Mouse (Mus musculus) hindbrain, embryonic 12.5 days (tissue): ENCODE results near the gene 4921539E11Rik. TPM values are rescaled to one million over a fixed set of nuclear protein-coding genes. Genes with fewer than 3 reads are reported as not detected.

ENCODE experiments used
- ATAC-seq: fragments of 200-750 bp; cut with Nextera tagmentation; 2 replicates; pipeline ENCODE4 v1.8.0; 2017; ENCODE audit warnings: moderate TSS enrichment; ENCODE audit not compliant: low FRiP score
- H3K27ac ChIP-seq: fragments of 300-500 bp; sonication (generic); 2 replicates; pipeline ENCODE4 v1.5.1; 2016; ENCODE audit warnings: mild to moderate bottlenecking
- H3K27me3 ChIP-seq: fragments of 300-500 bp; sonication (generic); 2 replicates; pipeline ENCODE4 v1.6.1; 2016; ENCODE audit warnings: mild to moderate bottlenecking
- H3K36me3 ChIP-seq: fragments of 300-500 bp; sonication (generic); 2 replicates; pipeline ENCODE4 v1.6.1; 2016; ENCODE audit warnings: mild to moderate bottlenecking
- H3K4me1 ChIP-seq: fragments of 300-500 bp; sonication (generic); 2 replicates; pipeline ENCODE4 v1.6.1; 2016
- H3K4me2 ChIP-seq: fragments of 300-500 bp; sonication (generic); replicated peaks from 2 replicates; pipeline ENCODE4 v1.6.1; 2016; ENCODE audit warnings: mild to moderate bottlenecking
- H3K4me3 ChIP-seq: fragments of 300-500 bp; sonication (generic); 2 replicates; pipeline ENCODE4 v1.5.1; 2016; ENCODE audit warnings: mild to moderate bottlenecking
- H3K9ac ChIP-seq: fragments of 300-500 bp; sonication (generic); 2 replicates; pipeline ENCODE4 v1.6.1; 2016; ENCODE audit warnings: mild to moderate bottlenecking, moderate library complexity
- H3K9me3 ChIP-seq: fragments of 300-500 bp; sonication (generic); replicated peaks from 2 replicates; pipeline ENCODE4 v1.6.1; 2016; ENCODE audit warnings: mild to moderate bottlenecking
- WGBS: fragments of 180-500 bp; shearing (Covaris S2); methylation state at CpG from one replicate; pipeline ENCODE4 v1.1.7; 2016; 5-methylcytosine and 5-hydroxymethylcytosine counted together
- polyA plus RNA-seq: library from polyadenylated mRNA; unstranded; fragments of >200 nt; fragmentation: Nextera tagmentation; extraction: Ambion mirVana; gene quantifications from 2 replicates; pipeline ENCODE4 v1.2.1, GENCODE M21; 2016

The 4921539E11Rik gene
- polyA plus RNA-seq, 1 experiment from 2014 or later, result not detected

DNA sequence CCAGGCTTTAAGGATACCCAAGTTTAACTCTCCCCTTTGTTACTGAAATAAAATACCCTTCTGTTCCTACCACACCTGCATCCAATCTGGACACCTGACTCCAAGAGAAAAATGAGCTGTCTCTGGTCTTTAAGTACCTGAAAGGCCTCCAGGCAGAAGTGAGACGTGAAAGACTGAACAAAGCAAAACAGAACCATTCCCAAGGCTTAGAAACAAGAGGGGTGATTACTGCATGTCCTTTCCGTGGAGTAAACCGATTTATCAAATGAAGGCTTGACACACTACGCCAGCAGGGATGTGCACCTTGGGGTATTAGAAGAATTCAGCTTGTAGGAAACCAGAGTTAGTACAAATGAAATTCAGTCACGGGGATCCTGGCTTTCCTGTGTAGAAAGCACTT is 71.7 kb downstream of the 4921539E11Rik start:
- Histone ChIP-seq H3K4me1 (peaks cover 5% of the 10 kb centered on the region), H3K4me3 (no peak overlapping the region), H3K4me2 (no peak overlapping the region), H3K27ac (no peak overlapping the region), H3K9me3 (no peaks in the 10 kb centered on the region), H3K27me3 (no peaks in the 10 kb centered on the region), H3K9ac (no peak overlapping the region), H3K36me3 (no peaks in the 10 kb centered on the region)
- ATAC-seq, result no peak
- whole genome bisulfite sequencing, result 62% methylated on average over 5 of the region's 5 CpGs

DNA sequence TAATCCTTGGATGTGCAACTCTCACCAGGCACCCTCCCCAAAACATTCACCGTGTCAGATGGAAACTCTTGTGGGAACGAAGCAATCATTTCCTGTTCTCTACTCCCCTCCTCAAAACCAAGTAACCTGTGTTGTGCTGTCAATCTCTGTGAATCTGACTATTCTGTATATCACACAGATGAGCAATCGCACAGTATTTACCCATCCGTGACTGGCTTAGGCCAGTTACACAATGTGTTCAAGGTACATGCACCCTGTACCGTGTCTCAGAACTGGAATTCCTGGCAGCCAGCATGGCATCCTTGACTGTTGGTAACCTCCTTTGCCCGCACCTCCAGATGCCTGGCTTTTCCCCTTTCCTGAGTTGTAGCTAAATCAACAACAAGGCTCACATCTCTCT is 74.6 kb downstream of the 4921539E11Rik start:
- ATAC-seq, result no peak
- H3K9ac ChIP-seq, result no peak overlapping the region
- no peaks in the 10 kb centered on the region for H3K27me3 ChIP-seq
- no peak overlapping the region for H3K4me2 ChIP-seq
- peaks cover 13% of the 10 kb centered on the region for H3K4me1 ChIP-seq
- WGBS, result 86% methylated on average over 6 of the region's 6 CpGs
- H3K4me3 ChIP-seq, result no peak overlapping the region
- no peaks in the 10 kb centered on the region for H3K9me3 ChIP-seq
- no peak overlapping the region for H3K27ac ChIP-seq
- H3K36me3 ChIP-seq, result 0 out of 2 replicates have a peak, but pooled peaks cover 2% of the 10 kb centered on the region

DNA sequence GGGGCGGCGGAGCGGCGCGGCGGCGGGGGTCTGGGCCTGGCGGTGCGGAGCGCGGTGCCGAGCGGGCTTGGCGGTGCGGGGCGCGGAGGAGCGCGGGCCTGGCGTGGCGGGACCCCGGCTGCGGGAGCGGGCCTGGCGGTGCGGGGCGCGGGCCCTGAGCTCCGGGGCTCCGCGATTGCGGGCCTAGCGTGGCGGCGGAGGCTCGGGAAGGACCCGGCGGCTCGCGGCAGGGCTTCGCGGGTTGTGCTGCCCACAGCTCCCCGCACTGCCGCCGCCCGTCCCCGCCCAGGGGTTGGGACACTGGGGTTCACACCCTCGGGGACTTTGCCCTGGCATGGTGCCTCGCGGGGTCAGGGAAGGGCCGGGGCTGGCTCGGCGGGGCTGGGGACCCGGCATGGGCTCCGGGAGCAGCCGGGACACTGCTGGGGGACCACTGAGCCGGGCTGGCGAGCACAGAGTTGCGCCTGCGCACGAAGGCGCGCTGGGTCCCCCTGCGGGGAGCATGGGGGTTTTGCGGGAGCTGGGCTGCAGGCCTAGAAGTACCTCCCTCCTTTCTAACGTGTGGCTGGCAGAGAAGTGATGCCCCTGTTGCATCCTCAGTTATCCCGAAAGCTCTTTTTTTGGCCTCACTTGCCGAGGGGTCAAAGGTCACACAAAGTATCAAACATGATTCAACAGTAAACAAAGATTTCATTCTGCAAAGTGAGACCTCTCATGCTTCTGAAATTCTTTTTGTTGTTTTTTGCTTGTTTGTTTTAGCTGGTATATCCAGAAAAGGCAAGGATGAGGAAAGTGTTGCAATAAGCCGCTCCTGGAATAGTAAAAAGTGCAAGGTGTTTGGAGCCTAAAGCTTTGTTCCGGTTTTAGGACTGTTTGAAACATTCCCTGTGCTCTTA is 75.5 kb downstream of the 4921539E11Rik start, which contains the start of gene Slc35d1:
Gene Slc35d1 (minus strand): TSS at position 240 of the 896 bp plus-strand sequence.
- ATAC-seq, result peak; percentile 97
- Histone ChIP-seq H3K27me3 (no peaks in the 10 kb centered on the region), H3K9me3 (no peaks in the 10 kb centered on the region), H3K4me3 (peak within 1 kb of the TSS; percentile 83), H3K4me2 (peak within 1 kb of the TSS; percentile 73), H3K9ac (peak within 1 kb of the TSS; percentile 96), H3K4me1 (peaks cover 13% of the 10 kb centered on the region), H3K27ac (peak within 1 kb of the TSS; percentile 99), H3K36me3 (0 out of 2 replicates have a peak, but pooled peaks cover 5% of the 10 kb centered on the region)
- WGBS, result 2% methylated on average over 64 of the region's 70 CpGs

- Histone ChIP-seq H3K9ac (peak overlapping the region; percentile 96), H3K4me2 (peak overlapping the region; percentile 73), H3K27ac (peak overlapping the region; percentile 99), H3K4me3 (peak overlapping the region; percentile 83), H3K4me1 (peaks cover 13% of the 10 kb centered on the region), H3K36me3 (peaks cover 12% of the 10 kb centered on the region), H3K9me3 (no peaks in the 10 kb centered on the region), H3K27me3 (no peaks in the 10 kb centered on the region)
- WGBS, result under 1% methylated on average over 48 of the region's 48 CpGs
- ATAC-seq, result peak; percentile 85
Measured at GRCm38 (mm10) chr4:103214498-103214924, 76.2 kb downstream of the 4921539E11Rik start.

DNA sequence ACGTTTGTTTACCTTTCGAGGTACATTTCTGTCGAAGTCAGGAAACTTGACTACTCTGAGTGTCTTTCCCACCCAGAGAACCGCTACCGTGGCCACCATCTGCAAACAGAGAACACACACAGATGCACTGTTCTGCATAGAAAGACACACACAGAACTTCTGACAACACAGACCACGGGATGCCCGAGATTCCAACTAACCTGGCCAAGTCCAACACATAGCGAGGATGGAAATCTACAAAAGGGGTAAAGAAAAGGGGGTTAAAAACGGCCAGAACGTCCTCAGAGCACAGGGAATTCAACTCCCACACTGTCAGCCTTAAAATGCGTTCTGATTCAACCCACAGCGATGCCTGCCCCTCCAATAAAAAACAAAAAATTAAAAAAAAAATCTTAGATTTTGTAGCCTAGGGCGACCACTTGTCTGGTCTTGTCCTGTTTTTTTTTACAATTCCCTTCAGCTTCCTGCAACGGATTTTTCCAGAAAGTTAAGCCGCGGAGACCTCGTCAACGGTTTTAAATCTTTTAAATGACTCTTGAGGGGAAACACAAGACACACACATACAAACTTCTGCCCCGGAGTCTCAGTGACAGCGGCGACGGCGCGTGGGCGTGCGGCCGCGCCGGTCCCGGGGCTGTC is 76.7 kb downstream of the 4921539E11Rik start:
- ATAC-seq, result no peak

GRCm38 (mm10) chr4:103208553-103208952 is 82.1 kb downstream of the 4921539E11Rik start:
- no peak overlapping the region for H3K27ac ChIP-seq
- H3K27me3 ChIP-seq, result no peaks in the 10 kb centered on the region
- H3K36me3 ChIP-seq, result peaks cover 40% of the 10 kb centered on the region
- ATAC-seq, result no peak
- H3K4me2 ChIP-seq, result no peak overlapping the region
- H3K4me1 ChIP-seq, result 0 out of 2 replicates have a peak, but pooled peaks cover 4% of the 10 kb centered on the region
- H3K9ac ChIP-seq, result no peak overlapping the region
- WGBS, result 90% methylated on average over 1 of the region's 1 CpGs
- H3K9me3 ChIP-seq, result no peaks in the 10 kb centered on the region
- H3K4me3 ChIP-seq, result no peak overlapping the region

More for the DNA sequence above, 76.7 kb downstream of the 4921539E11Rik start:
- peak overlapping the region; percentile 96 for H3K9ac ChIP-seq
- peaks cover 15% of the 10 kb centered on the region for H3K36me3 ChIP-seq
- H3K27ac ChIP-seq, result peak overlapping the region; percentile 99
- H3K9me3 ChIP-seq, result no peaks in the 10 kb centered on the region
- H3K27me3 ChIP-seq, result no peaks in the 10 kb centered on the region
- H3K4me3 ChIP-seq, result peak overlapping the region; percentile 83
- H3K4me2 ChIP-seq, result peak overlapping the region; percentile 73
- H3K4me1 ChIP-seq, result peaks cover 13% of the 10 kb centered on the region
- 5% methylated on average over 30 of the region's 30 CpGs for WGBS

- WGBS, result 85% methylated on average over 2 of the region's 2 CpGs
- H3K9me3 ChIP-seq, result no peaks in the 10 kb centered on the region
- H3K27ac ChIP-seq, result no peak overlapping the region
- no peak overlapping the region for H3K4me2 ChIP-seq
- no peaks in the 10 kb centered on the region for H3K27me3 ChIP-seq
- no peak overlapping the region for H3K4me3 ChIP-seq
- H3K36me3 ChIP-seq, result peaks cover 36% of the 10 kb centered on the region
- H3K4me1 ChIP-seq, result no peaks in the 10 kb centered on the region
- ATAC-seq, result no peak
- no peak overlapping the region for H3K9ac ChIP-seq
Measured at GRCm38 (mm10) chr4:103203646-103204045, 87.0 kb downstream of the 4921539E11Rik start.

- H3K27ac ChIP-seq, result no peak overlapping the region
- H3K36me3 ChIP-seq, result peaks cover 24% of the 10 kb centered on the region
- H3K27me3 ChIP-seq, result no peaks in the 10 kb centered on the region
- H3K4me1 ChIP-seq, result no peaks in the 10 kb centered on the region
- H3K4me2 ChIP-seq, result no peak overlapping the region
- no peak overlapping the region for H3K9ac ChIP-seq
- H3K4me3 ChIP-seq, result no peak overlapping the region
- H3K9me3 ChIP-seq, result no peaks in the 10 kb centered on the region
- ATAC-seq, result no peak
- 95% methylated on average over 1 of the region's 1 CpGs for WGBS
Measured at GRCm38 (mm10) chr4:103200046-103200445, 90.6 kb downstream of the 4921539E11Rik start.

DNA sequence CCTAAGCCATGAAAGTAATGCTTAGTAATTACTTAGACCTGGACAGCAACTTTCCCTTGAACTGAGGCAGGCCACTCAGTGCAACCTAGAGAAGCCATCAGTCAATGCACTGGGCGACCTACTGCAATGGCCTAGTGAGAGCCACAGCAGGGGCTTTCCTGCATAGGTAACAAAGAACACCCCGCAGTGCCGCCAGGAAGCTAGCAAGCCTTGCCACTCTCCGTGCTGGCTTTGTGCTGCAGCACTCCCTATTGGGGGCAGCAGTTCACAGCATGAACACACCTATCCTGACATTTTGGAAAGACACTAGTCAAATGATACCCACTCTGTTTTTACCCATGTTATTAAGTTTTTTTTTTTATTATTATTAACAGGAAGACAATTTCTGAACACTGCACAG is 91.6 kb downstream of the 4921539E11Rik start:
- Histone ChIP-seq H3K36me3 (peaks cover 20% of the 10 kb centered on the region), H3K27ac (no peak overlapping the region), H3K4me2 (no peak overlapping the region), H3K4me1 (no peaks in the 10 kb centered on the region), H3K27me3 (no peaks in the 10 kb centered on the region), H3K9ac (no peak overlapping the region), H3K4me3 (no peak overlapping the region), H3K9me3 (no peaks in the 10 kb centered on the region)
- no peak for ATAC-seq
- 45% methylated on average over 4 of the region's 4 CpGs for WGBS

DNA sequence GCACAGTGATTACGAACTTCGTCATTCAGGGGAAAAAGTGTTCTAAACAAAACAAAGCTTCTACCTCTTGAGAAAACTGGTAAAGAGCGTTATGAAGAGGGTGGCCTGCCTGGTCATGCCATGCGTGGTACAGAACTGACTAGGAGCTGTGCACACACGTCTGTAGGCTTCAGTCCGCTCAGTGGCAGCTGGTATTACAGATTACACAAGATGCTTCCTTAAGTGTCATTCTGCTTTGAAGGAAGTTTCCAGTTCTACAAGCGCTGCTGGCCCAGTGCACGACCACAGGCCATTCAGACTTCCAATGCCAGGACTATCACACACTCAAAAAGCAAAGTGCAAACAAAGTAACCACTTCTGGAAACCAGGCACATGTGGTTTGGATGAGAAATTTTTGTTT is 93.3 kb downstream of the 4921539E11Rik start:
- H3K27ac ChIP-seq, result no peak overlapping the region
- no peaks in the 10 kb centered on the region for H3K9me3 ChIP-seq
- WGBS, result 96% methylated on average over 8 of the region's 8 CpGs
- H3K36me3 ChIP-seq, result peaks cover 31% of the 10 kb centered on the region
- no peak overlapping the region for H3K4me2 ChIP-seq
- no peak for ATAC-seq
- H3K9ac ChIP-seq, result no peak overlapping the region
- H3K4me1 ChIP-seq, result no peaks in the 10 kb centered on the region
- H3K27me3 ChIP-seq, result no peaks in the 10 kb centered on the region
- H3K4me3 ChIP-seq, result no peak overlapping the region

DNA sequence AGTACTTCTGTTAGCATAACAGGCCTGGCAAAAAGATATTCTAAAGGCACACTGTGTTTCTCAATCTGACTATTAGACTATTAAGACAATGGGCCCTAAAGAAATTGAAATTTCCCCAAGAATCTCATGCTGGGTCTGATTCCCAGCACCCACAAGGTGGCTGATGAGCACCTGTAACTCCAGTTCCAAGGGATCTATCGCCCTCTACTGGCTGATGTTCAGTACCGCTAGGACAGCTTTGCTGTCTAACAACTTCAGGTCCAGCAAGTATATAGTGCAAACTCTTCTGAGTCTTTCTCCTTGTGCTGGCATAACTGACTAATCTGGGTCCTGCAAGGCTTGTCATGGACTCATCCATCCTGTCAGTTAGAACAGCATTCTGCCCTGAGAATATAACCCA is 98.2 kb downstream of the 4921539E11Rik start:
- no peak overlapping the region for H3K4me3 ChIP-seq
- H3K4me1 ChIP-seq, result no peaks in the 10 kb centered on the region
- no peak overlapping the region for H3K9ac ChIP-seq
- no peaks in the 10 kb centered on the region for H3K27me3 ChIP-seq
- H3K4me2 ChIP-seq, result no peak overlapping the region
- H3K9me3 ChIP-seq, result no peaks in the 10 kb centered on the region
- WGBS, result 78% methylated on average over 2 of the region's 2 CpGs
- no peak overlapping the region for H3K27ac ChIP-seq
- no peak for ATAC-seq
- peaks cover 48% of the 10 kb centered on the region for H3K36me3 ChIP-seq

DNA sequence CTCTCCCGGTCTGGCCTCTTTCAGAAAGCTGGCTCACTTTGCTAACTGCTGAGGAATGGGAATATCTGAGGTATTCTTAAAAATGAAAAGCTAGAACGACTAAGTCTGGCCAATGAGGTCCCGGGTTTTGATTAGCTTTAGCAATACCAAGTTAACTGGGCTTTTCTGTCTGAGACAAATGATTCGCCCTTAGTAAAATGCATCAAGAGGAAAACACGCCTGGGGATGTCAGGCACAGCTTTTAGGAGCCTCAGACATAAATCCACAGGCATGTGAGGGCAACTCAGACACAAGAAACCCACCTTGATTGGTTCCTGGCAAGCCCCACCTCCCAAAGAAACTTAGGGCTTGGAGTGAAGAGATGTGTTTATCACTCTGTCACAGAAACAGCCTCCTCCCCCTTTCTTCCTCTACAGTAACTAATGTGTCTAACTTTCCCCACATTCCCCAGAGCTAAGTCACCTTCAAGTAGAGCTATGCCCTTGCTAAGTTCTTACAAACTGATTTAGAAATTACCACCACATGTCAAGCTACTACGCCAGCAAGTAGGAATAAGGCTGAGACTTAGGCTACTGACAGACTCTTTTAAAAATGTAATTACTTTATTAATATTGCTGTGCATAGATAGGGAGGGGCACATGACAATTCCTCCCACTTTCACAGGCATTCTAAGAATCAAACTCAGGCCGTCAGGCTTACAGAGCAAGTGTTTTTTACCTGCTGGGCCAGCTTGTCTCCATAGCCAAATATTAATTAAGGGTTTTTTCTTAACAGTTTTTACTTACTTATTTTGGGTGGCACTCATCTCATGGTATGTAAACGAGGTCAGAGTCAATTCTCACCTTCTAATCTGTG is 101.7 kb downstream of the 4921539E11Rik start:
- Histone ChIP-seq H3K36me3 (peaks cover 56% of the 10 kb centered on the region), H3K27me3 (no peaks in the 10 kb centered on the region), H3K9ac (no peak overlapping the region), H3K4me2 (no peak overlapping the region), H3K4me1 (no peaks in the 10 kb centered on the region), H3K27ac (no peak overlapping the region), H3K4me3 (no peak overlapping the region), H3K9me3 (no peaks in the 10 kb centered on the region)
- ATAC-seq, result no peak
- WGBS, result 91% methylated on average over 8 of the region's 8 CpGs
